Mouse (Mus musculus): ENCODE data around the gene Fcgr3. TPM values are rescaled to one million over a fixed set of nuclear protein-coding genes. Genes with fewer than 3 reads are reported as not detected.
"Not testable (repeated sequence)": the region's sequence is repeated elsewhere in the genome, so short reads cannot be mapped to it uniquely, and the experiment has no call there.

Gene Fcgr3
- polyA plus RNA-seq (2012), result 0.06 TPM in 1 of 2 replicates, not detected in the other

- H3K9me3 ChIP-seq (ENCODE audit: control insufficient read depth, low read length); H3K36me3 ChIP-seq (ENCODE audit: control insufficient read depth): not testable (repeated sequence)
- Histone ChIP-seq H3K4me3 (replicated peaks) (peak within 1 kb of the TSS; percentile 58), H3K27me3 (ENCODE audit: control insufficient read depth) (peaks cover 13% of the 10 kb centered on the region), H3K4me1 (ENCODE audit: control insufficient read depth) (peaks cover 12% of the 10 kb centered on the region)
Measured at GRCm38 (mm10) chr1:171064491-171065242, at the start of gene Fcgr3. Gene Fcgr3, minus strand, starts transcription at chr1:171064935.

GRCm38 (mm10) chr1:171113873-171114299 is 49.2 kb upstream of the Fcgr3 start, which contains the start of gene Cfap126:
Gene Cfap126, plus strand, starts transcription at chr1:171113918.
- Histone ChIP-seq H3K27me3 (ENCODE audit: control insufficient read depth) (no peaks in the 10 kb centered on the region), H3K4me3 (replicated peaks) (peak within 1 kb of the TSS; percentile 76), H3K9me3 (ENCODE audit: control insufficient read depth, low read length) (no peaks in the 10 kb centered on the region), H3K36me3 (ENCODE audit: control insufficient read depth) (no peaks in the 10 kb centered on the region), H3K4me1 (ENCODE audit: control insufficient read depth) (peaks cover 75% of the 10 kb centered on the region)
- TF ChIP-seq TAL1 (IDR thresholded peaks at IDR 0.05; ENCODE audit: low read length), result no peak
- no peak for TF ChIP-seq GATA1 (IDR thresholded peaks at IDR 0.05; ENCODE audit: low read length)

GRCm38 (mm10) chr1:171112986-171113385 is 48.3 kb upstream of the Fcgr3 start:
- Histone ChIP-seq H3K4me3 (replicated peaks) (no peak overlapping the region), H3K27me3 (ENCODE audit: control insufficient read depth) (no peaks in the 10 kb centered on the region), H3K9me3 (ENCODE audit: control insufficient read depth, low read length) (no peaks in the 10 kb centered on the region), H3K36me3 (ENCODE audit: control insufficient read depth) (no peaks in the 10 kb centered on the region), H3K4me1 (ENCODE audit: control insufficient read depth) (peaks cover 71% of the 10 kb centered on the region)
- TF ChIP-seq TAL1 (IDR thresholded peaks at IDR 0.05; ENCODE audit: low read length) (no peak), GATA1 (IDR thresholded peaks at IDR 0.05; ENCODE audit: low read length) (no peak)

GRCm38 (mm10) chr1:171111781-171112575 is 47.2 kb upstream of the Fcgr3 start:
- TF ChIP-seq GATA1 (IDR thresholded peaks at IDR 0.05; ENCODE audit: low read length) (no peak), TAL1 (IDR thresholded peaks at IDR 0.05; ENCODE audit: low read length) (no peak)
- Histone ChIP-seq H3K4me3 (replicated peaks) (peak overlapping the region; percentile 77), H3K9me3 (ENCODE audit: control insufficient read depth, low read length) (no peaks in the 10 kb centered on the region), H3K4me1 (ENCODE audit: control insufficient read depth) (peaks cover 63% of the 10 kb centered on the region), H3K27me3 (ENCODE audit: control insufficient read depth) (no peaks in the 10 kb centered on the region), H3K36me3 (ENCODE audit: control insufficient read depth) (no peaks in the 10 kb centered on the region)

- Histone ChIP-seq H3K4me1 (ENCODE audit: control insufficient read depth) (peaks cover 55% of the 10 kb centered on the region), H3K9me3 (ENCODE audit: control insufficient read depth, low read length) (no peaks in the 10 kb centered on the region)
Measured at GRCm38 (mm10) chr1:171111020-171111780, 46.5 kb upstream of the Fcgr3 start.

GRCm38 (mm10) chr1:171110659-171111019 is 45.9 kb upstream of the Fcgr3 start:
- peaks cover 50% of the 10 kb centered on the region for H3K4me1 ChIP-seq (ENCODE audit: control insufficient read depth)

More at GRCm38 (mm10) chr1:171111020-171111780, 46.5 kb upstream of the Fcgr3 start:
- Histone ChIP-seq H3K36me3 (ENCODE audit: control insufficient read depth) (no peaks in the 10 kb centered on the region), H3K27me3 (ENCODE audit: control insufficient read depth) (no peaks in the 10 kb centered on the region), H3K4me3 (replicated peaks) (peak overlapping the region; percentile 77)
- TF ChIP-seq TAL1 (IDR thresholded peaks at IDR 0.05; ENCODE audit: low read length) (no peak), GATA1 (IDR thresholded peaks at IDR 0.05; ENCODE audit: low read length) (no peak)

GRCm38 (mm10) chr1:171109620-171110019 is 44.9 kb upstream of the Fcgr3 start:
- TF ChIP-seq GATA1 (IDR thresholded peaks at IDR 0.05; ENCODE audit: low read length), result no peak
- no peak for TF ChIP-seq TAL1 (IDR thresholded peaks at IDR 0.05; ENCODE audit: low read length)

More at GRCm38 (mm10) chr1:171110659-171111019, 45.9 kb upstream of the Fcgr3 start:
- H3K36me3 ChIP-seq (ENCODE audit: control insufficient read depth), result no peaks in the 10 kb centered on the region
- H3K4me3 ChIP-seq (replicated peaks), result peak overlapping the region; percentile 77
- TF ChIP-seq TAL1 (IDR thresholded peaks at IDR 0.05; ENCODE audit: low read length), result no peak
- no peaks in the 10 kb centered on the region for H3K27me3 ChIP-seq (ENCODE audit: control insufficient read depth)
- H3K9me3 ChIP-seq (ENCODE audit: control insufficient read depth, low read length), result no peaks in the 10 kb centered on the region

GRCm38 (mm10) chr1:171105226-171105625 is 40.5 kb upstream of the Fcgr3 start:
- no peak for TF ChIP-seq GATA1 (IDR thresholded peaks at IDR 0.05; ENCODE audit: low read length)
- no peak for TF ChIP-seq TAL1 (IDR thresholded peaks at IDR 0.05; ENCODE audit: low read length)
- H3K4me3 ChIP-seq (replicated peaks), result no peak overlapping the region
- no peaks in the 10 kb centered on the region for H3K36me3 ChIP-seq (ENCODE audit: control insufficient read depth)
- peaks cover 32% of the 10 kb centered on the region for H3K4me1 ChIP-seq (ENCODE audit: control insufficient read depth)
- H3K27me3 ChIP-seq (ENCODE audit: control insufficient read depth), result no peaks in the 10 kb centered on the region
- H3K9me3 ChIP-seq (ENCODE audit: control insufficient read depth, low read length), result no peaks in the 10 kb centered on the region; the same call in 1 of the 2 replicates

More at GRCm38 (mm10) chr1:171109620-171110019, 44.9 kb upstream of the Fcgr3 start:
- H3K36me3 ChIP-seq (ENCODE audit: control insufficient read depth), result no peaks in the 10 kb centered on the region
- H3K27me3 ChIP-seq (ENCODE audit: control insufficient read depth), result no peaks in the 10 kb centered on the region
- H3K4me3 ChIP-seq (replicated peaks), result no peak overlapping the region
- H3K9me3 ChIP-seq (ENCODE audit: control insufficient read depth, low read length), result no peaks in the 10 kb centered on the region
- peaks cover 42% of the 10 kb centered on the region for H3K4me1 ChIP-seq (ENCODE audit: control insufficient read depth)

Data from erythroblast, embryonic 14.5 days (primary cell).